Mouse (Mus musculus): Measurements from ENCODE around the gene Trim61. TPM values are rescaled to one million over a fixed set of nuclear protein-coding genes. Genes with fewer than 3 reads are reported as not detected.

Trim61 gene
- polyA plus RNA-seq (2015; fragmentation: Nextera tagmentation; extraction: Ambion mirVana) = 0.15 and 0.57 TPM in 2 replicates

DNA sequence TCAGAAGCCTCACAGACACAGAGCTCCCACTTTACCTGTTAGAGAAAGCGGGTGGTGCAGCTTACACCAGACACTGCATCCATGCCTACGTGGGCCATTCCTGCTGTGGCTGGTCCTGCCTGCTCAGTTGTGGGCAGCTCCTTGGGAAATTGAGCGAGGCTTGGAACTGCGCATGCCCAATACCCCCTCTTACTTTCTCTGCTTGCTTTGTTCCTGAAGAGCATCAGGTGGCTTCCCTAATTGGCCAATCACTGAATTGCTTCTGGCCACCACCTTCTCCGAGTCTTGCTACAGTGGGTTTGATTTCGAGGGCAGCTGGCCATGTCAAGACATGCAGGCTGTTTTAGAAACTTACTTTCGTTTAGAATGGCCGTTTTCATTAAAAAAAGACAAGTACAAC is at the start of gene Trim61, which contains the start of gene Trim60:
Trim61 (minus strand) TSS at position 101 of the 400 bp plus-strand sequence.
Trim60 (minus strand) TSS at position 162 of the 400 bp plus-strand sequence.
- Histone ChIP-seq H3K4me2 (replicated peaks; ENCODE audit: low read depth, low read length) (no peak within 1 kb of the TSS), H3K4me1 (ENCODE audit: insufficient read depth, low read length) (no peaks in the 10 kb centered on the region), H3K9me3 (ENCODE audit: low read length) (peaks cover 6% of the 10 kb centered on the region), H3K9ac (replicated peaks; ENCODE audit: low read length) (no peak within 1 kb of the TSS), H3K36me3 (ENCODE audit: insufficient read depth, low read length) (no peaks in the 10 kb centered on the region), H3K27ac (ENCODE audit: low read length) (no peak within 1 kb of the TSS), H3K27me3 (ENCODE audit: insufficient read depth, low read length) (no peaks in the 10 kb centered on the region), H3K4me3 (ENCODE audit: low read length) (no peak within 1 kb of the TSS)
- 88% methylated on average over 8 of the region's 8 CpGs for WGBS
- ATAC-seq (ENCODE audit: low FRiP score, low TSS enrichment) = no peak

DNA sequence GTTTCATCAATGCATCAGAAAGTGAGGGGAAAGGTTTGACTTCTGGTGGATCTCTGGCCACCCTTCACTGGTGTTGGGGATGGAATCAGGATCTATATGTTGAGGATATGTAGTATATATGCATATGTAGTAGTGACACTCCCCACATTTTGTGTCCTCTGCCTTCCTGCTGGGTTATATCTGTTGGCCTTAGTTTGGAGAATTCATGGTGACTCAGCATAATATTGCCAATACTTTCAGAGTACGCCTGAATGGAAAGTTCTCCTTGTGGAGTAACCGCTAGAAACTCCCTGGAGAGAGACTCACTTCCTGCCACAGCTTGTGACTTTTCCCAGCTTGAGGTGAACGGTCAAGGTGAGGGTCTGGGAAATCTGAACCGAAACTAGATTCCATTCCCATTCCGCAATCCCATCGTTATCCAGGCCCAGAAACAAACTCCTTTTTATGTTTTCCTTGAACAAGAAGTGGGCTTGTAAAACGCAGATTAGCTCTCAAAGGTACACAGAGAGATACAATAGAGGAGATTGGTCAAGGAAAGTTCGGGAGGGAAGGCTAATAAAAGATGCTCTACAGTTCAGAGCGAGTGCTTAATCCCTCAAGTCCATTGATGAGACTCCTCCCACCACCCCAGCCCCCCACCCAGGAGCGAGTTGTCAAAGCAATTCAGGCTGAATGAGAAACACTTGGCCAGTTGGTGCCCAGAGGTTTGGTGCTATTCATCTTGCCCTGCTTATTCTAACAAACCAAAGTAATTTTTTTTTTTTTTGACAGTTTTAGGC is 49.6 kb upstream of the Trim61 start:
- H3K27me3 ChIP-seq (ENCODE audit: insufficient read depth, low read length) = no peaks in the 10 kb centered on the region
- no peak overlapping the region for H3K4me2 ChIP-seq (replicated peaks; ENCODE audit: low read depth, low read length)
- no peak for ATAC-seq (ENCODE audit: low FRiP score, low TSS enrichment)
- H3K9me3 ChIP-seq (ENCODE audit: low read length) = no peaks in the 10 kb centered on the region
- no peak overlapping the region for H3K27ac ChIP-seq (ENCODE audit: low read length)
- no peaks in the 10 kb centered on the region for H3K36me3 ChIP-seq (ENCODE audit: insufficient read depth, low read length)
- no peak overlapping the region for H3K4me3 ChIP-seq (ENCODE audit: low read length)
- H3K4me1 ChIP-seq (ENCODE audit: insufficient read depth, low read length) = no peaks in the 10 kb centered on the region
- H3K9ac ChIP-seq (replicated peaks; ENCODE audit: low read length) = no peak overlapping the region
- 26% methylated on average over 10 of the region's 10 CpGs for WGBS

DNA sequence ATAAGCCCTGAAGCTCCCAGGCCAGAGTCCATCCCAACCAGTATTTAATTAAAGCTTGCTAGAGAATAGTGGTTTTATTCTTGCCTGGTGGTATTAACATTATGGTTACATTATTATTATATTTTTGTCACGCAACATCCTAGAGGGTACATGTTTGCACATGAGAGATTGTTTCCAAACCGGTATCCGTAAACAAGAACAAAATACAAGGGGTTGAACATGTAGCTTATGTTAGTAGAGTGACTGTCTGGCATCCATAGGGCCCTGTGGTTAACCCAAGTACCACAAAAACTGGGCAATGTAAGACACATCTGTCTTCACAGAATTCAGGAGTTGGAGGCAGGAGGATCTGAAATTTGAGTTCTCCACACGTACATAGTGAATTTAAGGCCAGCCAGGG is 48.7 kb upstream of the Trim61 start:
- Histone ChIP-seq H3K9ac (replicated peaks; ENCODE audit: low read length) (no peak overlapping the region), H3K27ac (ENCODE audit: low read length) (no peak overlapping the region), H3K27me3 (ENCODE audit: insufficient read depth, low read length) (no peaks in the 10 kb centered on the region), H3K4me2 (replicated peaks; ENCODE audit: low read depth, low read length) (no peak overlapping the region), H3K4me3 (ENCODE audit: low read length) (no peak overlapping the region), H3K4me1 (ENCODE audit: insufficient read depth, low read length) (no peaks in the 10 kb centered on the region), H3K36me3 (ENCODE audit: insufficient read depth, low read length) (no peaks in the 10 kb centered on the region), H3K9me3 (ENCODE audit: low read length) (no peaks in the 10 kb centered on the region)
- 86% methylated on average over 4 of the region's 4 CpGs for WGBS
- no peak for ATAC-seq (ENCODE audit: low FRiP score, low TSS enrichment)

DNA sequence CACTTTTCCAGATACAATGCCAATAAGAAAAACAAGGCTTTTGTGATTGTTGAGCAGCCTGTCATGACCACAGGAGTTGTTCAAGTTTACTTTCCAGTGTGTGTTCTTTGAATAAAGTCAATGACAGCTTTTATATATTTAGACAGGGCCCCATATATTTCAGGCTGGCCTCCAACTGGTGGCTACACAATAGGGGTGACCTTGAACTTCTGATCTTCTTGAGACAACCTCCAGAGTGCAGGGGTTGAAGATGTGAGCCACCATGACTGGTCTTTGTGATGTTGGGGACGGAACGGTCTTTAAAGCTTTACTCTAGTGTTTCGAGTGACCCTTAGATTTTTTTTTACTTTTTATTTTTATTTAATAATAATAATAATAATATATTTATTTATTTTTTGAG is 47.3 kb upstream of the Trim61 start:
- WGBS = 98% methylated on average over 3 of the region's 3 CpGs
- Histone ChIP-seq H3K4me2 (replicated peaks; ENCODE audit: low read depth, low read length) (no peak overlapping the region), H3K4me3 (ENCODE audit: low read length) (no peak overlapping the region)

DNA sequence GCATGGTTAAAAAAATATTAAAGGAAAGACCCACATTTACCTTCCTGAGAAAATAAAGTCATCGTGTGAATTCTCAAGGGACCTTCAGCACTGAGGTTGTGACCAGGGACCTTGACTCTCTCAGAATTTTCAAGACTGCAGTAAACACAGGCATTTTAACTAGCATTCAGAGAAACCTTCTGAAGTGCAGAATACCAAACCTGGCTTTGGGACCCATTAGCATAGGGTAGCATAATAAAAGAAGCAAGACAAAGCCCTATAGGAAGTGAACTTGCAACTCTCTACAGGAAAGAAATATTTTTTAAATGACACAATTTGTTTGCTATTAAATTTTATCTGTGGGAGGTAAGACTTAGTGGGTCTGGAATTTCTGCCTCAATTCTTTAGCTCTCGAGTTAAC is 45.7 kb upstream of the Trim61 start:
- Histone ChIP-seq H3K4me2 (replicated peaks; ENCODE audit: low read depth, low read length) (no peak overlapping the region), H3K36me3 (ENCODE audit: insufficient read depth, low read length) (no peaks in the 10 kb centered on the region), H3K27me3 (ENCODE audit: insufficient read depth, low read length) (no peaks in the 10 kb centered on the region), H3K9ac (replicated peaks; ENCODE audit: low read length) (no peak overlapping the region), H3K9me3 (ENCODE audit: low read length) (no peaks in the 10 kb centered on the region), H3K4me1 (ENCODE audit: insufficient read depth, low read length) (no peaks in the 10 kb centered on the region), H3K27ac (ENCODE audit: low read length) (no peak overlapping the region), H3K4me3 (ENCODE audit: low read length) (no peak overlapping the region)
- WGBS = 38% methylated on average over 2 of the region's 2 CpGs
- no peak for ATAC-seq (ENCODE audit: low FRiP score, low TSS enrichment)

More for the DNA sequence above, 47.3 kb upstream of the Trim61 start:
- Histone ChIP-seq H3K4me1 (ENCODE audit: insufficient read depth, low read length) (no peaks in the 10 kb centered on the region), H3K27me3 (ENCODE audit: insufficient read depth, low read length) (no peaks in the 10 kb centered on the region), H3K36me3 (ENCODE audit: insufficient read depth, low read length) (no peaks in the 10 kb centered on the region), H3K9ac (replicated peaks; ENCODE audit: low read length) (no peak overlapping the region), H3K27ac (ENCODE audit: low read length) (no peak overlapping the region), H3K9me3 (ENCODE audit: low read length) (no peaks in the 10 kb centered on the region)
- ATAC-seq (ENCODE audit: low FRiP score, low TSS enrichment) = no peak

DNA sequence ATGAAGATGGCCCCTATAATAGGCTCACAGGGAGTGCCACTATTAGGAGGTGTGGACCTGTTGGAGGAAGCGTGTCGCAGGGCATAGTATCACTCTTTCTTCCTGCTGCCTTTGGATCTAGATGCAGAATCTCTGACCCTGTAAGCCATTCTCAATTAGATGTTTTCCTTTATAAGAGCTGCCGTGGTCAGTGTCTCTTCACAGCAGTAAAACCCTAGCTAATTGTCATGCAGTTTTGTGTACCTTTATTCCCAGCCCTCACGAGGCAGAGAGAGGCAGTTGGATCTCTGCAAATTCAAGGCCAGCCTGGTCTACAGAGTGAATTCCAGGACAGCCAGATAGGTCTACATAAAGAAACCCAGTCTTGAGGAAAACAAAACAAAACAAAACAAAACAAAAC is 43.9 kb upstream of the Trim61 start:
- no peak overlapping the region for H3K4me3 ChIP-seq (ENCODE audit: low read length)
- no peaks in the 10 kb centered on the region for H3K9me3 ChIP-seq (ENCODE audit: low read length)
- H3K27ac ChIP-seq (ENCODE audit: low read length) = no peak overlapping the region
- no peaks in the 10 kb centered on the region for H3K4me1 ChIP-seq (ENCODE audit: insufficient read depth, low read length)
- WGBS = 70% methylated on average over 4 of the region's 4 CpGs
- H3K9ac ChIP-seq (replicated peaks; ENCODE audit: low read length) = no peak overlapping the region
- no peak overlapping the region for H3K4me2 ChIP-seq (replicated peaks; ENCODE audit: low read depth, low read length)
- no peaks in the 10 kb centered on the region for H3K36me3 ChIP-seq (ENCODE audit: insufficient read depth, low read length)
- no peaks in the 10 kb centered on the region for H3K27me3 ChIP-seq (ENCODE audit: insufficient read depth, low read length)
- ATAC-seq (ENCODE audit: low FRiP score, low TSS enrichment) = no peak

DNA sequence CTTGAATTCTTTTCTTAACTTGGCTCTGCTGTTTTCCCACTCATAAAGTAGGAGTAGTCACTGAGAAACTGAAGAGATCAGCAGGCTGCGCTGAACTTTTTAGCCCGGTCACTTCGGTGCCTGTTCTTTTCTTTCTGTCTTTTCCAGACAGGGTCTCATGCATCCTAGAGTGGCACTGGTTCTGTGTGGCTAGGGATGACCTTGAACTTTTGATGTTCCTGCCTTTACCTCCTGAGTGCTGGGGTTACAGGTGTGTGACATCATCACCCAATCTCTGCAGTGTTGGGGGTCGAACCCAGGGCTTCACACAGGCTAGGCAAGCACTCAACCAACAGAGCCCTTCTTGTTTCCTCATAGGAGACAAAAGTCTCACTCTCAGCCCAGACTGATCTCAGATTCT is 38.4 kb upstream of the Trim61 start:
- no peak overlapping the region for H3K4me2 ChIP-seq (replicated peaks; ENCODE audit: low read depth, low read length)
- ATAC-seq (ENCODE audit: low FRiP score, low TSS enrichment) = no peak
- H3K27me3 ChIP-seq (ENCODE audit: insufficient read depth, low read length) = no peaks in the 10 kb centered on the region
- 91% methylated on average over 4 of the region's 4 CpGs for whole genome bisulfite sequencing
- H3K27ac ChIP-seq (ENCODE audit: low read length) = no peak overlapping the region
- no peak overlapping the region for H3K9ac ChIP-seq (replicated peaks; ENCODE audit: low read length)
- H3K9me3 ChIP-seq (ENCODE audit: low read length) = no peaks in the 10 kb centered on the region
- no peaks in the 10 kb centered on the region for H3K36me3 ChIP-seq (ENCODE audit: insufficient read depth, low read length)
- H3K4me3 ChIP-seq (ENCODE audit: low read length) = no peak overlapping the region
- H3K4me1 ChIP-seq (ENCODE audit: insufficient read depth, low read length) = 0 out of 2 replicates have a peak, but pooled peaks cover 4% of the 10 kb centered on the region

DNA sequence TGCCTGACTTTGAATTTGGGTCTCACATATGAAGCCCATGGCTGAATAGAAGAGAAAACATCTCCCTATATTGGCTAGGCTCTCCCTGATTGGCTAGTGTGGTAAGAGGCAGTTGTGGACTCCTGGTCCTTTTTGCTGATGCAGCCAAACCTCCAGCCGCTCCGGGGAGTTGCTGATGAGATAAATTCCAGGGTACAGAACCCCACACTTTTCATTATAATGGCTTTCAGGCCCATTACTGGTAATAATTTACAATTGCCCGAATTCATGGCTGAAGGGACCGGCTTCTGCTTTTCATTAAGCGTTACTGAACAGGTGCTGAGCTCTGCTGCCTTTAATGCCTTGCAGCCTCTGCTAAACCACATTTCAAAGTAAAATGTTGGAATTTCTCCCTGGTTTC is 35.6 kb upstream of the Trim61 start:
- Histone ChIP-seq H3K36me3 (ENCODE audit: insufficient read depth, low read length) (no peaks in the 10 kb centered on the region), H3K9me3 (ENCODE audit: low read length) (no peaks in the 10 kb centered on the region), H3K4me1 (ENCODE audit: insufficient read depth, low read length) (0 out of 2 replicates have a peak, but pooled peaks cover 4% of the 10 kb centered on the region), H3K4me3 (ENCODE audit: low read length) (no peak overlapping the region), H3K4me2 (replicated peaks; ENCODE audit: low read depth, low read length) (no peak overlapping the region), H3K27me3 (ENCODE audit: insufficient read depth, low read length) (no peaks in the 10 kb centered on the region), H3K27ac (ENCODE audit: low read length) (peak overlapping the region; percentile 9; the same call in 1 of the 2 replicates), H3K9ac (replicated peaks; ENCODE audit: low read length) (no peak overlapping the region)
- ATAC-seq (ENCODE audit: low FRiP score, low TSS enrichment) = no peak
- 29% methylated on average over 5 of the region's 5 CpGs for WGBS

DNA sequence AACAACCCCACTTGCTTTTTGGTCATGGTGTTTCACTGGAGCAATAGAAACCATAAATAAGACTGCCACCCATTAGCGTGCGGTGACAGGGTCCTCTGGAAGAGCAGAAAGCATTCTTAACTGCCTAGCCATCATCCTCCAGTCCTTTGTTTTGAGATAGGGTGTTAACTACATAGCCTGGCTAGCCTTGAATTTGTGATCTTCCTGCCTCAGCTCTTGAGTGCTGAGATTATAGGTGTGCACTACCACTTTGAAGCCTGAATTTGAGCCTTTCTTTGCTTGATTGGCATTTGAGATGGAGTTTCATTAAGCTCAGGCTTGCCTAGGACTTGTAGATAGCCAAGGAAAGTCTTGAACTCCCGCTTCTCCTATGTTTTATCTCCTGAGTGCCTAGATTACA is 35.2 kb upstream of the Trim61 start:
- H3K4me3 ChIP-seq (ENCODE audit: low read length) = no peak overlapping the region
- 0 out of 2 replicates have a peak overlapping the region, but pooled peaks have one; percentile 16 for H3K27ac ChIP-seq (ENCODE audit: low read length)
- H3K4me2 ChIP-seq (replicated peaks; ENCODE audit: low read depth, low read length) = no peak overlapping the region
- no peak overlapping the region for H3K9ac ChIP-seq (replicated peaks; ENCODE audit: low read length)
- no peaks in the 10 kb centered on the region for H3K27me3 ChIP-seq (ENCODE audit: insufficient read depth, low read length)
- H3K36me3 ChIP-seq (ENCODE audit: insufficient read depth, low read length) = no peaks in the 10 kb centered on the region
- H3K9me3 ChIP-seq (ENCODE audit: low read length) = no peaks in the 10 kb centered on the region
- no peak for ATAC-seq (ENCODE audit: low FRiP score, low TSS enrichment)
- WGBS = 61% methylated on average over 3 of the region's 3 CpGs
- 0 out of 2 replicates have a peak, but pooled peaks cover 4% of the 10 kb centered on the region for H3K4me1 ChIP-seq (ENCODE audit: insufficient read depth, low read length)

DNA sequence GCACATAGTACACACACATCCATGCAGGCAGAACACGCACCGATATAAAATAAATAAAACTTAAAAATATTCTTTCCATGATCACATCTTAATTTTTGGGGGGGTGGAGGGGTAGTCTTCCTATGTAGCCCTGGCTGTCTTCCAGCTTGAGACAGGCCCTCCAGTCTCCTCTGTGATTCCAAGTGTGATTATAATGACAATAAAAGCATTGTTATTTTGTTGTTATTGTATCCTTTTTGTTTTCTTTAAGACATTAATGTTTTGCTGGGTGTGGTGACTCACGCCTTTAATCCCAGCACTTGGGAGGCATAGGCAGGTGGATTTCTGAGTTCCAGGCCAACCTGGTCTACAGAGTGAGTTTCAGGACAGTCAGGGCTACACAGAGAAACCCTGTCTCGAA is 29.5 kb upstream of the Trim61 start:
- WGBS = 95% methylated on average over 4 of the region's 4 CpGs
- Histone ChIP-seq H3K9me3 (ENCODE audit: low read length) (no peaks in the 10 kb centered on the region), H3K9ac (replicated peaks; ENCODE audit: low read length) (no peak overlapping the region), H3K36me3 (ENCODE audit: insufficient read depth, low read length) (no peaks in the 10 kb centered on the region), H3K4me3 (ENCODE audit: low read length) (no peak overlapping the region), H3K4me1 (ENCODE audit: insufficient read depth, low read length) (no peaks in the 10 kb centered on the region), H3K27ac (ENCODE audit: low read length) (no peak overlapping the region), H3K4me2 (replicated peaks; ENCODE audit: low read depth, low read length) (no peak overlapping the region), H3K27me3 (ENCODE audit: insufficient read depth, low read length) (no peaks in the 10 kb centered on the region)
- no peak for ATAC-seq (ENCODE audit: low FRiP score, low TSS enrichment)
